Mouse (Mus musculus) ES-E14 (cell line): Measurements from ENCODE around the gene Ldb3.

Source experiments
- CHD2 ChIP-seq: IDR thresholded peaks from 2 replicates; pipeline ENCODE4 v1.6.1; 2014; ENCODE audit warnings: mild to moderate bottlenecking, low read depth, low read length, inconsistent platforms
- HCFC1 ChIP-seq: IDR thresholded peaks from 2 replicates; pipeline ENCODE4 v1.6.1; 2012; ENCODE audit warnings: low read length, inconsistent platforms, borderline replicate concordance; ENCODE audit not compliant: insufficient read depth
- MAFK ChIP-seq: IDR thresholded peaks from 2 replicates; pipeline ENCODE4 v1.6.1; 2014; ENCODE audit warnings: mild to moderate bottlenecking, low read depth, low read length, inconsistent platforms; ENCODE audit not compliant: insufficient read depth
- ZC3H11A ChIP-seq: IDR thresholded peaks from 2 replicates; pipeline ENCODE4 v1.6.1; 2012; ENCODE audit warnings: low read depth, mild to moderate bottlenecking, inconsistent platforms, low read length, borderline replicate concordance
- ZNF384 ChIP-seq: IDR thresholded peaks from 2 replicates; pipeline ENCODE4 v1.6.1; 2012; ENCODE audit warnings: low read depth, low read length, inconsistent platforms

- no peak for TF ChIP-seq ZNF384
- TF ChIP-seq HCFC1, result no peak
- TF ChIP-seq MAFK, result no peak
- TF ChIP-seq ZC3H11A, result no peak
- no peak for TF ChIP-seq CHD2
Measured at GRCm38 (mm10) chr14:34589185-34589713, 767 bp upstream of the Ldb3 start.
